Mouse (Mus musculus) intestine, embryonic 16.5 days (tissue): Measurements from ENCODE around the gene Slc44a3. TPM values are rescaled to one million over a fixed set of nuclear protein-coding genes. Genes with fewer than 3 reads are reported as not detected.
A peak's percentile ranks its signal among the peaks of the same experiment; 100 is the strongest.

Source experiments
- ATAC-seq: fragments of 200-750 bp; cut with Nextera tagmentation; 2 replicates; pipeline ENCODE4 v1.8.0; 2017; ENCODE audit warnings: moderate TSS enrichment, moderate library complexity
- H3K27ac ChIP-seq: fragments of 300-500 bp; sonication (generic); 2 replicates; pipeline ENCODE4 v1.5.1; 2014; ENCODE audit warnings: mild to moderate bottlenecking, low read length
- H3K27me3 ChIP-seq: fragments of 300-500 bp; sonication (generic); replicated peaks from 2 replicates; pipeline ENCODE4 v1.6.1; 2014; ENCODE audit warnings: low read length, control low read depth, mixed read lengths; ENCODE audit not compliant: control insufficient read depth, insufficient read depth
- H3K36me3 ChIP-seq: fragments of 300-500 bp; sonication (generic); 2 replicates; pipeline ENCODE4 v1.6.1; 2014; ENCODE audit warnings: low read length, control low read depth; ENCODE audit not compliant: control insufficient read depth, insufficient read depth
- H3K4me1 ChIP-seq: fragments of 300-500 bp; sonication (generic); 2 replicates; pipeline ENCODE4 v1.6.1; 2014; ENCODE audit warnings: low read length, control low read depth, mixed read lengths; ENCODE audit not compliant: control insufficient read depth, insufficient read depth
- H3K4me2 ChIP-seq: fragments of 300-500 bp; sonication (generic); 2 replicates; pipeline ENCODE4 v1.6.1; 2014; ENCODE audit warnings: low read depth, low read length, control low read depth
- H3K4me3 ChIP-seq: fragments of 300-500 bp; sonication (generic); 2 replicates; pipeline ENCODE4 v1.5.1; 2014; ENCODE audit warnings: mild to moderate bottlenecking, low read length
- H3K9ac ChIP-seq: fragments of 300-500 bp; sonication (generic); 2 replicates; pipeline ENCODE4 v1.6.1; 2014; ENCODE audit warnings: low read depth, low read length
- H3K9me3 ChIP-seq: fragments of 300-500 bp; sonication (generic); 2 replicates; pipeline ENCODE4 v1.6.1; 2016; ENCODE audit warnings: low read length, control low read depth; ENCODE audit not compliant: control insufficient read depth
- WGBS: fragments of 180-500 bp; shearing (Covaris S2); extraction: QIAGEN DNeasy Blood & Tissue Kit; methylation state at CpG from one replicate; pipeline ENCODE4 v1.1.7; 2014; 5-methylcytosine and 5-hydroxymethylcytosine counted together
- polyA plus RNA-seq: library from polyadenylated mRNA; unstranded; fragments of >200 nt; fragmentation: Nextera tagmentation; extraction: Ambion mirVana; gene quantifications from 2 replicates; pipeline ENCODE4 v1.2.1, GENCODE M21; 2015

The Slc44a3 gene
- 54.1 and 54.9 TPM in 2 replicates for polyA plus RNA-seq

GRCm38 (mm10) chr3:121532176-121532575, at the start of gene Slc44a3:
Slc44a3 (minus strand) TSS chr3:121532404.
- Histone ChIP-seq H3K4me2 (peak within 1 kb of the TSS; percentile 50), H3K36me3 (no peaks in the 10 kb centered on the region), H3K9me3 (no peaks in the 10 kb centered on the region), H3K4me1 (peaks cover 24% of the 10 kb centered on the region), H3K27me3 (no peaks in the 10 kb centered on the region), H3K4me3 (peak within 1 kb of the TSS; percentile 51), H3K9ac (peak within 1 kb of the TSS; percentile 67), H3K27ac (peak within 1 kb of the TSS; percentile 92)
- whole genome bisulfite sequencing, result 8% methylated on average over 24 of the region's 24 CpGs
- peak; percentile 90 for ATAC-seq

GRCm38 (mm10) chr3:121579880-121580549, 47.8 kb upstream of the Slc44a3 start:
- Histone ChIP-seq H3K9ac (no peak overlapping the region), H3K27ac (no peak overlapping the region), H3K9me3 (no peaks in the 10 kb centered on the region), H3K4me1 (peaks cover 9% of the 10 kb centered on the region), H3K36me3 (no peaks in the 10 kb centered on the region), H3K4me3 (no peak overlapping the region), H3K4me2 (no peak overlapping the region), H3K27me3 (no peaks in the 10 kb centered on the region)
- 89% methylated on average over 6 of the region's 6 CpGs for WGBS
- ATAC-seq, result no peak

GRCm38 (mm10) chr3:121579402-121579801, 47.2 kb upstream of the Slc44a3 start:
- Histone ChIP-seq H3K9me3 (no peaks in the 10 kb centered on the region), H3K36me3 (no peaks in the 10 kb centered on the region), H3K27me3 (no peaks in the 10 kb centered on the region), H3K4me2 (no peak overlapping the region), H3K4me3 (no peak overlapping the region), H3K4me1 (peaks cover 9% of the 10 kb centered on the region), H3K27ac (no peak overlapping the region), H3K9ac (no peak overlapping the region)
- 88% methylated on average over 5 of the region's 5 CpGs for WGBS
- ATAC-seq, result no peak

GRCm38 (mm10) chr3:121578706-121579105, 46.5 kb upstream of the Slc44a3 start:
- Histone ChIP-seq H3K27ac (no peak overlapping the region), H3K4me1 (peaks cover 11% of the 10 kb centered on the region), H3K27me3 (no peaks in the 10 kb centered on the region), H3K9me3 (no peaks in the 10 kb centered on the region), H3K4me2 (no peak overlapping the region), H3K4me3 (no peak overlapping the region), H3K9ac (no peak overlapping the region), H3K36me3 (no peaks in the 10 kb centered on the region)
- ATAC-seq, result no peak
- 55% methylated on average over 4 of the region's 5 CpGs for WGBS

- H3K4me2 ChIP-seq, result no peak overlapping the region
- peak; percentile 13; the same call in 1 of the 2 replicates for ATAC-seq
- no peaks in the 10 kb centered on the region for H3K9me3 ChIP-seq
- H3K36me3 ChIP-seq, result no peaks in the 10 kb centered on the region
- WGBS, result 82% methylated on average over 5 of the region's 5 CpGs
- no peaks in the 10 kb centered on the region for H3K27me3 ChIP-seq
- H3K4me3 ChIP-seq, result no peak overlapping the region
- H3K4me1 ChIP-seq, result peaks cover 11% of the 10 kb centered on the region
- H3K27ac ChIP-seq, result peak overlapping the region; percentile 14; the same call in 1 of the 2 replicates
- H3K9ac ChIP-seq, result no peak overlapping the region
These were observed 45.4 kb upstream of the Slc44a3 start for GRCm38 (mm10) chr3:121577641-121578040.

GRCm38 (mm10) chr3:121577032-121577591, 44.9 kb upstream of the Slc44a3 start:
- 28% methylated on average over 10 of the region's 10 CpGs for WGBS
- H3K9ac ChIP-seq, result no peak overlapping the region

GRCm38 (mm10) chr3:121576367-121576766, 44.2 kb upstream of the Slc44a3 start:
- H3K27ac ChIP-seq, result no peak overlapping the region
- ATAC-seq, result no peak
- H3K4me3 ChIP-seq, result no peak overlapping the region
- 75% methylated on average over 6 of the region's 6 CpGs for WGBS
- H3K4me1 ChIP-seq, result peaks cover 11% of the 10 kb centered on the region
- H3K9me3 ChIP-seq, result no peaks in the 10 kb centered on the region
- no peak overlapping the region for H3K9ac ChIP-seq
- no peaks in the 10 kb centered on the region for H3K27me3 ChIP-seq
- no peaks in the 10 kb centered on the region for H3K36me3 ChIP-seq
- no peak overlapping the region for H3K4me2 ChIP-seq

More at GRCm38 (mm10) chr3:121577032-121577591, 44.9 kb upstream of the Slc44a3 start:
- Histone ChIP-seq H3K27me3 (no peaks in the 10 kb centered on the region), H3K4me1 (peaks cover 11% of the 10 kb centered on the region), H3K4me2 (no peak overlapping the region), H3K9me3 (no peaks in the 10 kb centered on the region), H3K4me3 (no peak overlapping the region), H3K36me3 (no peaks in the 10 kb centered on the region), H3K27ac (peak overlapping the region; percentile 14; the same call in 1 of the 2 replicates)
- ATAC-seq, result peak; percentile 83

GRCm38 (mm10) chr3:121574386-121574785, 42.2 kb upstream of the Slc44a3 start:
- H3K4me1 ChIP-seq, result peaks cover 11% of the 10 kb centered on the region
- no peak for ATAC-seq
- no peak overlapping the region for H3K4me3 ChIP-seq
- no peak overlapping the region for H3K27ac ChIP-seq
- H3K4me2 ChIP-seq, result no peak overlapping the region
- WGBS, result 76% methylated on average over 4 of the region's 4 CpGs
- no peaks in the 10 kb centered on the region for H3K27me3 ChIP-seq
- H3K36me3 ChIP-seq, result no peaks in the 10 kb centered on the region
- H3K9ac ChIP-seq, result no peak overlapping the region
- H3K9me3 ChIP-seq, result no peaks in the 10 kb centered on the region

GRCm38 (mm10) chr3:121573858-121574257, 41.7 kb upstream of the Slc44a3 start:
- peaks cover 11% of the 10 kb centered on the region for H3K4me1 ChIP-seq
- H3K4me3 ChIP-seq, result no peak overlapping the region
- no peaks in the 10 kb centered on the region for H3K27me3 ChIP-seq
- H3K9me3 ChIP-seq, result no peaks in the 10 kb centered on the region
- no peaks in the 10 kb centered on the region for H3K36me3 ChIP-seq
- no peak overlapping the region for H3K9ac ChIP-seq
- no peak overlapping the region for H3K4me2 ChIP-seq
- 75% methylated on average over 7 of the region's 7 CpGs for WGBS
- no peak overlapping the region for H3K27ac ChIP-seq
- no peak for ATAC-seq
